Mouse (Mus musculus): ENCODE results near the gene Nr4a3.

GRCm38 (mm10) chr4:48110331-48110730 lies 65.4 kb downstream of the Nr4a3 start:
- TF ChIP-seq POLR2A (IDR thresholded peaks at IDR 0.05; ENCODE audit: low read depth, low read length) (no peak), CTCF (IDR thresholded peaks at IDR 0.05; ENCODE audit: borderline replicate concordance, insufficient read depth, low read length) (no peak)
